Mouse (Mus musculus) naive thymus-derived CD4-positive, alpha-beta T cell, adult 2 months (primary cell): ENCODE results near the gene Elf4.

Experiments used
- DNase-seq: peaks from one replicate; pipeline ENCODE4 v3.0.0-alpha.2; 2011; ENCODE audit warnings: low read depth

Elf4 gene

GRCm38 (mm10) chrX:48367841-48368240, 95.1 kb downstream of the Elf4 start:
- no peak for DNase-seq

- no peak for DNase-seq
Measured at GRCm38 (mm10) chrX:48365836-48366577, 96.9 kb downstream of the Elf4 start.
